Mouse (Mus musculus) thymus, postnatal 25 days (tissue): ENCODE measurements around the gene Lbhd2.

ENCODE experiments used
- DNase-seq: peaks from one replicate; pipeline ENCODE4 v3.0.0; 2022

Lbhd2 gene

GRCm38 (mm10) chr12:111450359-111450758 lies 43.8 kb downstream of the Lbhd2 start:
- no peak for DNase-seq

GRCm38 (mm10) chr12:111451561-111451960 lies 45.0 kb downstream of the Lbhd2 start:
- DNase-seq, result no peak

- DNase-seq, result no peak
Observed at GRCm38 (mm10) chr12:111454021-111454420, 47.4 kb downstream of the Lbhd2 start.

GRCm38 (mm10) chr12:111454543-111455280 lies 48.1 kb downstream of the Lbhd2 start:
- no peak for DNase-seq

GRCm38 (mm10) chr12:111455311-111455846 lies 48.8 kb downstream of the Lbhd2 start:
- no peak for DNase-seq

GRCm38 (mm10) chr12:111455860-111456259 lies 49.3 kb downstream of the Lbhd2 start:
- DNase-seq, result no peak

- DNase-seq, result no peak
Observed at GRCm38 (mm10) chr12:111457742-111458141, 51.1 kb downstream of the Lbhd2 start.
